Comparison of ENCODE assay signal across 9 mouse cellular contexts in genomic region chr6:92609682-92610235, GRCm38 (mm10).
DNase-seq lines count a peak whose midpoint lies in the region; ATAC-seq and TF ChIP-seq lines count a peak whose summit lies in the region.
"Had no signal": no experiment of that assay in that cellular context is flagged by ENCODE, and none has a peak within 500 bp of the region (broad histone marks: within the 10 kb centered on the region; RNA-seq: fewer than 3 reads in every experiment).

No protein-coding gene starts in this region.

- no peak overlapping the region for H3K9ac ChIP-seq in kidney, postnatal 0 days (ENCODE audit: low read depth, low read length)
- H3K9ac ChIP-seq in limb, embryonic 15.5 days, result no peak overlapping the region

- WGBS in kidney, postnatal 0 days, result 58% methylated on average over 9 of the region's 9 CpGs
- WGBS in limb, embryonic 15.5 days, result 34% methylated on average over 9 of the region's 9 CpGs

- TF ChIP-seq CTCF in kidney, postnatal 0 days (IDR thresholded peaks at IDR 0.05; ENCODE audit: low read depth), result no peak
- TF ChIP-seq CTCF in brain, embryonic 14.5 days (IDR thresholded peaks at IDR 0.05; ENCODE audit: borderline replicate concordance, extremely low read depth, insufficient read depth, insufficient read length), result no peak

- no peaks in the 10 kb centered on the region for H3K27me3 ChIP-seq in kidney, postnatal 0 days (ENCODE audit: insufficient read depth, low read length)
- no peaks in the 10 kb centered on the region for H3K27me3 ChIP-seq in limb, embryonic 15.5 days

- H3K27ac ChIP-seq in kidney, postnatal 0 days, result 0 out of 2 replicates have a peak overlapping the region, but pooled peaks have one; percentile 0
- H3K27ac ChIP-seq in limb, embryonic 15.5 days, result 0 out of 2 replicates have a peak overlapping the region, but pooled peaks have one; percentile 12

- no peaks in the 10 kb centered on the region for H3K9me3 ChIP-seq in kidney, postnatal 0 days (replicated peaks; ENCODE audit: low read length)
- no peaks in the 10 kb centered on the region for H3K9me3 ChIP-seq in limb, embryonic 15.5 days

- H3K4me1 ChIP-seq in kidney, postnatal 0 days (replicated peaks; ENCODE audit: insufficient read depth, low read length), result 0 out of 2 replicates have a peak, but pooled peaks cover 9% of the 10 kb centered on the region
- H3K4me1 ChIP-seq in limb, embryonic 15.5 days, result peaks cover 23% of the 10 kb centered on the region; the same call in 1 of the 2 replicates

- no peak for TF ChIP-seq POLR2A in brain, embryonic 14.5 days (IDR thresholded peaks at IDR 0.05; ENCODE audit: borderline replicate concordance, extremely low read depth, insufficient read depth, insufficient read length, poor library complexity, severe bottlenecking)

- H3K4me3 ChIP-seq in kidney, postnatal 0 days (replicated peaks; ENCODE audit: low read depth, low read length), result no peak overlapping the region
- H3K4me3 ChIP-seq in limb, embryonic 15.5 days, result no peak overlapping the region

- no peaks in the 10 kb centered on the region for H3K36me3 ChIP-seq in kidney, postnatal 0 days (ENCODE audit: insufficient read depth, low read length)
- H3K36me3 ChIP-seq in limb, embryonic 15.5 days, result no peaks in the 10 kb centered on the region

- peak; percentile 38 for DNase-seq in kidney, postnatal 0 days (ENCODE audit: low spot score)
- DNase-seq in kidney, postnatal 36 days, result no peak
- peak; percentile 54 for DNase-seq in brain, embryonic 14.5 days (ENCODE audit: low read depth)
- DNase-seq in heart, adult 9 months (ENCODE audit: low spot score in 2 of 2), result peak; percentile 28 to 33
- no peak for DNase-seq in right cerebral cortex, postnatal 25 days
- no peak for DNase-seq in adrenal gland, adult 8-10 months
- DNase-seq in thymus, postnatal 4 days, result no peak
- DNase-seq: kidney, adult 8-10 months had no signal

- no peak for ATAC-seq in kidney, postnatal 0 days (replicated peaks; ENCODE audit: low FRiP score, low read depth)
- no peak for ATAC-seq in limb, embryonic 15.5 days (ENCODE audit: insufficient number of reproducible peaks, low FRiP score, low TSS enrichment, low read depth)

- no peak overlapping the region for H3K4me2 ChIP-seq in kidney, postnatal 0 days (ENCODE audit: low read length)
- no peak overlapping the region for H3K4me2 ChIP-seq in limb, embryonic 15.5 days

Comparison
In these comparisons a context has a peak if more than half of its experiments do, and no peak if none do; other contexts are left out.
1. DNase-seq: peak in kidney, postnatal 0 days (single experiment), brain, embryonic 14.5 days (single experiment) and heart, adult 9 months (2 of 2); none in kidney, postnatal 36 days (0 of 2), right cerebral cortex, postnatal 25 days (single experiment), adrenal gland, adult 8-10 months (single experiment) and thymus, postnatal 4 days (single experiment).